Mouse (Mus musculus): ENCODE measurements at regions not wholly inside any gene's neighbourhood (a gene's known extent, or its start where the extent isn't known, plus 50 kb on each side); places are given as distances from the start of the nearest gene placed in this dataset.

DNA sequence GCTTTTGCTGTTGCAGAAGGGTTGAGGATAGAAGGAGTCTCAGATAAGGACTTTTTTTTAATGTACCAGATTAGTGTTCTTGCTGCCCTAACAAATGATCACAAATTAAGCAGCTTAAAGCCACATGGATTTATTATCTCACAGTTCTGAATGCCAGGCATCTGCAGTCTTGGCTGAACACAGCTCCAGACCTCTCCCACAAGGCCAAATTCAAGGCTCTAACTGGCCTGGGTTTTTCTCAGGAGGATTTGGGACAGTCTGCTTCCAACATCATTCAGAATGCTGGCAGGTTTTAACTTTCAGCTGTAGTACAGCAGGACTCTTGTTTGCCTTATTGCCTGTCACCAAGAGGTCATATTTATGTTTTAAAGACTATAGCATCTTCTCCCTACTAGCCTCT, 329.7 kb upstream of the Chrm2 start:
- peak; percentile 5 for DNase-seq

DNA sequence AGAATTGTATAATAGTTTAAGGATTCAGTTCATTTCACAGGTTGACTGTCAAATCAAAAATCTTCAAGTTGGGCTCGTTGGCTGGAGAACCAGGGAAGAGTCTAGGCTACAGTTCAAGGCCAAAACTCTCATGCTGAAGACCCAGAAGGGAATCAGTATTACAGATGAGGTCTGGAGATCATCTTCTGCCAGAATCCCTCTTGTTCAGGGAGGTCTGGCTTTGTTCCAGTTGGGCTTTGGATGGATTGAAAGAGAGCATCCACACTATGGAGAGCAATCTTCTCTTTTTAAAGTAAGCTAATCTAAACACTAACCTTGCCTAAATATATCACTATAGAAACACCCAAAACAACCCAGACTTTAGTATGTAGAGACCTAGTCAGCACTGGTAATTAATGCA, 327.5 kb upstream of the Chrm2 start:
- DNase-seq = no peak

DNA sequence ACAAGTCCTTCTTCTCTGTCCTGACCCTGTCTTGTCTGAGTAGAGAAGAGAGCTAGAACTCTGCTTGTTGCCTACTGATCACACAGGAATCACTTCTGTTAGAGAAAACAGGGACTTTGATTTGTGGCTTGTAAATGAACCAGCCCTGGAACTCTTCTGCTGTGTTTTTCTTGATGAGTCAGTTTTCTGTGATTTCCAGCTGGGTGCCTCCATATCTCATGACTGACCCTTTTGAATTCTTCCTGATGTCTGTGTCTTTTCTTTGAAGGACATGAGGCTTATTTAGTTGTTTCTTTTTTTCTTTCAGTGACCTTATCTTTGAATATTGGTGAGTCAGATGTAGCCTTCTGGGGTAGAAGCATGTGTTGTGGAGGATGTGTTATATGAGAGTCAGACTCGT, 323.0 kb upstream of the Chrm2 start:
- DNase-seq = no peak

DNA sequence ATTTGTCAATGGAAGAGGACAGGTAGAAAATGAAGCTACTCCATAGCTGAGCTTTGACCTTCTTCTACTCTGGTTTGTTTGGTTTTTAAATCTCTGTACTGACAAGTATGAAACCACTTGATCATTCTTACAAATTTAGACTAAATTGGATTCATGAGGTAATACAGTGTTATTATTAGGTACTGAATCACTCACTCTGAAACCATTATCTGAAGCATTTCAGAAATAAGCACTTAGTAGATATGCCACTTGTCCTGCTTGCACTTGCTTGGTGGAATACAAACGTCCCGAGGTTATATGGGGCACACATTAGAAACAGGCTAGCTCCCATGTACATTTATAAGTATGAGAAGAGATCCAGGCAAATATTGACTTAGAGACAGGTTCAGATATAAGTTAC, 319.2 kb upstream of the Chrm2 start:
- no peak for DNase-seq

DNA sequence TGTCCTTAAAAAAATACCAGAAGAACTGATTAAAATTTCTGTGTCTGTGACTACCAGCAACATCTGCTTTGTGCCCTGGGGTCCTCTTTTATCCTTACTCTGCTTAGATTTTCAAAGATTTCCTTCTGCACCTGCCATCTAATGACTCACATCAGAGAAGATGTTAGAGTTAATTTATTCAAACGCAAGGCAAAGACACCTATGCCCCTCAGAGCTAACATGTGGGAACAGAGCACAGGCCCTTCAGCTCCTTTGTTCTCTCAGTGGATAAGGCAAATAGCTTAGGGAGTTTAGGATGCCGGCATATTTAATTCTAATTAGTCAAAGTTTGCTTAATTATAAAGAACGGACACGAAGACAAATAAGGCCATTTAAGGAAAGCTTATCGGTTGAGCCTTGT, 308.3 kb upstream of the Chrm2 start:
- DNase-seq = no peak

DNA sequence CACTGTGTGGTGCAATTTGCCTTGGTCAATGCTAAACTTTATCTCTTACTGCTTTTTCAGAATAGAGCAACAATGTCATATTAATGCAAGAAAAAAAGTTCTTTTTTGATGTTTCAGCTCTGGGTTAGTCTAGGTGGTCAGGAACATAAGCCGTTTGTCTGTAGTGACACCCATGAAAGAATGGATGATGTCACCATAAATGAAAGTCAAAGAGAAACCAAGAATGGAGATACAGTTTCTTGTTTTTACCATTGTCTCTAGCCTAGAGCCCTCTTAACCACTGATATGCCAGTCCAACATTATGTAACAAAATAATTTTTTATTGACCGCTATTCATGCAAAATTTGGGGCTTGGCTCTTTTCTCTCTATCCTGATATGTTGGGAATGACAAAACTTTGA, 294.3 kb upstream of the Chrm2 start:
- no peak for DNase-seq

DNA sequence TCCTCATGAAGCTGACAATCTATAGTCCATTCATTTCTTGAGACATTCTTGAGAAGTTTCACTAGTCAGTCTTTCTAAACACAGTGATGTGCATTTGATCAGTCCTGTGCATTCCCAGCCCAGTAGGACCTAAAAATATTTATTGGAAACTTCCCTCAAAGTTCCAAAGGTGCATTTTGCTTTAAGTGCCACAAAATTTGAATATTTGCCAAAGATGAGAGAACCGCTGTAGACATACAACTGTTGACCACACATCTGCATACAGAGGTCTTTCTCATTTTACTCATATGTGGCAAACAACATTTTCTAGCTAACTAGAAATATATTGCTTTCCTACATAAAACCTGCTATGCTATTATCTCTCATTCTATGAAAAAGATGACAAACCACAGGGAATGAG, 293.8 kb upstream of the Chrm2 start:
- no peak for DNase-seq

GRCm38 (mm10) chr6:36097391-36097790, 290.5 kb upstream of the Chrm2 start:
- no peak for DNase-seq

GRCm38 (mm10) chr6:36098179-36098578, 289.7 kb upstream of the Chrm2 start:
- DNase-seq = no peak

DNA sequence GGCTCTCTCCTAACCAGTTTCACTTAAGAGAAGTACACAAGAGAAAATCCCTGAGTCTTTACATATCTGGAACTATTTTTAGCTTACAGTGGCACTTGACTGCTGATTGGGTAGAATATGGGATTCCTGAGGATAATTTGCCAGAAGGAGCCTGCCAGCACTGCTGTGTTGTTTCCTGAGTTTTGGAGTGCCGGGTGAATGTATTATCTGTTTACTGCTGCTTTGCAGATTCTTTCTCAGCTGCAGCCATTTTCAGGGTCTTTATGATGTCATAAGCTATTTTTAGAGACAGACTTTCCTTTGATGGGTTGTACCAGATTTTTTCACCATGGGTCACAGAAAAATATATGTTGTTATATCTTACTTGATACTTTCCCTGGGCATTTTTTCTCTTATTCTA, 279.1 kb upstream of the Chrm2 start:
- DNase-seq = no peak

DNA sequence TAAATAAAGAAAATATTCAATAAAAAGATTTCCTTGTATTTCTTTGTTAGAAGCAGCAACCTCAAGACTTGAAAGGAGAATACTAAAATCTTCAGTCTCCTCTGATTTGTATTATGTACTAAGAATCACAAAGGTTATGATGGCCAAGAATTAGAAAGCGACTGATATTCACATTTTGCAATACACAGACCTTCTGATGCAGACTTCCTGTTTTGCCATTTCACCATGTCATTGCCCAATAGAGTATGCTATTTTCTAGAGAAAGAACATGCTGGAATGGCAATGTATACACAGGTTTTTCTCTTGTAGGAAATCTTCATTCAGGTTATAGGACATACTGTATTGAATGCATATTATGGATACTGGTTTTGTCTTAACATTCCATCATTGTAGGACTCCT, 250.7 kb upstream of the Chrm2 start:
- DNase-seq = no peak

DNA sequence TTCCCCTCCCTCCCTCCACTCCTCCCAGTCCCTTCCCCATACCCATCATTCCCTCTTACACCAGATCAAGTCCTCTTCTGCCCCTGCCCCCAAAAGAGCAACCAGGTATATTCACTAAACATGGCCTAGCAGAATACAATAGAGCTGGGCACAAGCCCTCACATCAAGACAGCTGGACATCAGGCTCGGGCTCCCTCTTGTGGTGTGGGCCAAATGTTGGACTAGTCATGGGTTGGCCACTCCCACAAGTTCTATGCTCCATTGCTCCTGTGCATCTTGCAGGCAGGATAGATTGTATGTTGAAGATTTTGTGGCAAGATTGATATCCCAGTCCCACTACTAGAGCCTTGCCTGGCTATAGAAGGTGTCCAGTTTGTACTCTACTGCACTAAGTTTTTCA, 240.6 kb upstream of the Chrm2 start:
- DNase-seq = no peak

GRCm38 (mm10) chr6:36174514-36174913, 213.4 kb upstream of the Chrm2 start:
- no peak for DNase-seq

- DNase-seq = no peak
Measured at GRCm38 (mm10) chr6:36175112-36175511, 212.8 kb upstream of the Chrm2 start.

DNA sequence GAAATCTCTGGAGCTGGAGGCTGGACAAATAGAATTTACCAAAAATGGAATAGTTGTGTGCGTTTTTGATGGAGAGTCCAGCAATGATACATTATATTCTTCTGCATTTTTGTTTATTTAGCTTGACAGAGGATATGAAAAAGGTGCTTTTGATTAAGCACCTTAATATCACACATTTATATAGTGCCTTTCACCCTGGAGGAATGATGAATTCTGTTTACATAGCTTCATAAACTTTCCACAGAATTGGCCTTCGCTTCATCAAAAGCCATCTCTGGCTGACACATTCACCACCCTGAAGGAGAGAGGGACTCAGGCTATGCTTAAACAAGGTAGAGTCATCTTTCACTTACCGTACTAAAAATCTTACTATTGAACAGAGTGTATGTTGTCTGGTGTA, 208.0 kb upstream of the Chrm2 start:
- DNase-seq = no peak

- no peak for DNase-seq
Measured at GRCm38 (mm10) chr6:36182698-36183097, 205.2 kb upstream of the Chrm2 start.

DNA sequence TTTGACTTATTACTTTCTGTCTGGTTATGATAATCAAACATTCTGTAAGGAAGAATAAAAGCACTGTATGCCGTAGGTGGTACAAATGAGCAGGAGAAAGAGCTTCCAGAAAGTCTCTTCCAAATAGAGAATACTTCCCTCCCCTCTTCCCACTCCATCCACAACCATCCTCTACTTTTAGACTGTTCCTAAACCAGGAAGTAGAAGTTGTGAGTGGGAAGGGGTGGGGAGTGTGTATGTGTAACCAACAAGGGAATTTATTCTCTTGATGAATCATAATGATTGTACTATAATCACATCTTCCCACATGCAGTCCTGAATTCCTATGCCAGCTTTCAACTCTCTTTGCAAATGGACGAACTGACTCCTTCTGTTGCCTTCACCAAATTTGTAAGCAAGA, 181.2 kb upstream of the Chrm2 start:
- DNase-seq = no peak

DNA sequence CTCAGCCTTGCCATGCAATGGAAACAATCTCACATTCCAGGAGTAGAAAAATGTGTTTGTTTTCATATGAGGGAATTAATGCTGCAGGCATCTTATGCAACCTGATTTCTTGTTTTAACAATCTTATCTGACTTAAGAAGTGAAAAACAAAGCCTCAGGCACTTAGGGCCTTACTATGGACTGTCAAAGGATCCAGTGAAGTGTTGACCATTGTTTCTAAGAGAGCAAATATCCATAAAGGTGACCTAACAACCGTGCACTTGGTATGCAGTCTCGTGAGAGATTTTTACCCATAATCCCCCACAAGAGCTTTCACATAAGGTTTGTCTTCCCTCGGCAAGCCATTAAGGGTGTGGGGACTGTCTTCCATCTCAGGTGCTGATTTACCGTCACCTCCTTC, 166.6 kb upstream of the Chrm2 start:
- no peak for DNase-seq

DNA sequence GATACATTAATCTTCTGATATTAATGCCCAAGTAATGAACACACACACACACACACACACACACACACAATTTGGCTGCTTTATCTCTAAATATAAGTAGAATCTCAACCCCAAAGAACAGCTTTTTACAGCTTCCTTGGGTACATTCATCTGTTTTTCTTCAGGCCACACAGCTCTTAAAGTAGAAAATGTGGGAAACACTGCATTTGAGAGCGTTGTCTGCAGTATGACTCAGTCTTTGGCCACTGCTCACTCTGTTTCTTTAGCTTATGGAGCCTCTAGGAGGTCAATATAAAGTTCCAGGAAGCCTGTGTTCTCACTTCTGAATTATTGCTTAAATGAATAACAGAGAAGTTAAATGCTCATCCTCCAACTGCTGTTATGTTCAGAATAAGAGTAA, 153.4 kb upstream of the Chrm2 start:
- DNase-seq = no peak

DNA sequence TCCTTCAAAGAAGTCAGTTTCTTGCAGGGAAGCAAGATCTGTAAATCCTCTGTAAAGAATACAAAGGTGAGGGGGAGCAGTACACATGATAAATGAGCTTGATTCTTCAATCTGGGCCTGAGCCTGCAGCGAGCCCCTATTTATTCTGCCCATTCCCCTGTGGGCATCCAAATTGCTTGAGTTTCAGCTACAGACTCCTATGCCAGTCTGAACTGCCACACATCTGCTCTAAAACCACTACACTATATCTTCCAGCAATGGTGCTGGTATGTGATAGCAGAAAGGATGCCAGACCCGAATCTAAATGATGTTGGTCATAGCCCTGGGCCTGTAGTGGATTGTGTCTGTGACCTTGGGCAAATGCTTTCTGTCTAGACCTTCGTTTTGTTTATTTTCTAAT, 140.9 kb upstream of the Chrm2 start:
- DNase-seq = no peak

- DNase-seq = no peak
Measured at GRCm38 (mm10) chr6:36248219-36248618, 139.7 kb upstream of the Chrm2 start.

DNA sequence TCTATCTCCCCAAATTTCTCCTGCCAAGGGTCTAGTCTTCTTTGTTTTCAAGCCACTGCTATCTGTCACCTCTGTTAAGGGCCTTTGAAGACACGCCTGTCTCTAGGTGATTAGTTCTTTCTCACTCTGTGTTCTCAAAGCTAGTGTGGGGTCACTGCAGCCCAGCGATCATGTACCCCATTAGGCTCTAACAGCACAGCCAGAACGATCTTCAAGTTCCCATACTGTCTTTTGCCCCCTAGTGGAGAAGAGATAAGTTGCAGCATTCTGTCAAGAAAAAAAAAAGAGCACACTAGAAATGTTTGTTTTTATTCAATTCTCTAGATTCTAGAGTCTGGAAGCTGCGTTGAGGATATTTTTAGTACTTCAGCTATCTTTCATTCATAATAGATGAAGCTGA, 138.8 kb upstream of the Chrm2 start:
- DNase-seq = no peak

GRCm38 (mm10) chr6:36266717-36267402, 121.0 kb upstream of the Chrm2 start:
- no peak for DNase-seq

DNA sequence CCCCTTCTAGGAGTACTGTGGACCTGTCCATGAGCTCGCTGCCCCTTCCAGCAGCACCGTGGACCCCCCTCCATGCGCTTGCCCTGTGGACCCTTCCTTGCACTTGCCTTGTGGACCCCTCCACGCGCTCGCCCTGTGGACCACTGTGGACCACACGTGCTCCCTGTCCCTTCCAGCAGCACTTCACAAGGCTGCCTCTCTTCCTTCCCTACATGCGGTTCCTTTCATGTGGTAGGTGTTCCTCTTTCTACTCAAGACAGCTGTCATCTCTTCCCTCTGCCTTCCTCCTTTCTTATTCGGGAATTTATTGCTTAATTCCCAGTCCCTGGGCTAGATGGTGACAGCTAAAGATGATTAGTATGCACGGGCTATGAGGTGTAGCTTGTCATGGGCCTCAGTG, 101.2 kb upstream of the Chrm2 start:
- DNase-seq = no peak

DNA sequence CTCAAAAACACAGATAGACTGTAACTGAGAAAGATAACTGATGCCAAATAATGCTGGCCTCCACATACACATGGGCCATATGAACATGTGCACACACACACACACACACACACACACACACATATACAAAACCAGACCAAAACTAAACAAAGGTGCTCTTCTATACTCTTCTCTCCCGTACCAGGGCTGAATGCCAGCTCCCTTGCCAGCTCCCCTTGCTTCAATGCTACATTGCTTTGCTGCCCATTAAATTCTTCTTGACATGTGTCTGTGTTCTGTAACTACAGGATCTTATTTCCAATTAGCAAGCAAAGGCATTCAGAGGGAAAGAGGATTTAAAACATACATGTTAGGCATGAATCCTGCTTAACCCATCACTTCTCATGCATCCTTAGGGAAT, 74.3 kb upstream of the Chrm2 start:
- no peak for DNase-seq
